Mouse (Mus musculus) frontal cortex, adult (tissue): ENCODE measurements around the gene Acbd4.

ENCODE experiments used
- ATAC-seq: cut with Nextera tagmentation; 2 replicates; pipeline ENCODE4 v1.9.2; 2017; ENCODE audit warnings: mild to moderate bottlenecking, moderate library complexity, mixed read lengths; ENCODE audit not compliant: low TSS enrichment

The Acbd4 gene

GRCm38 (mm10) chr11:103093306-103093705, 8.2 kb upstream of the Acbd4 start:
- no peak for ATAC-seq

DNA sequence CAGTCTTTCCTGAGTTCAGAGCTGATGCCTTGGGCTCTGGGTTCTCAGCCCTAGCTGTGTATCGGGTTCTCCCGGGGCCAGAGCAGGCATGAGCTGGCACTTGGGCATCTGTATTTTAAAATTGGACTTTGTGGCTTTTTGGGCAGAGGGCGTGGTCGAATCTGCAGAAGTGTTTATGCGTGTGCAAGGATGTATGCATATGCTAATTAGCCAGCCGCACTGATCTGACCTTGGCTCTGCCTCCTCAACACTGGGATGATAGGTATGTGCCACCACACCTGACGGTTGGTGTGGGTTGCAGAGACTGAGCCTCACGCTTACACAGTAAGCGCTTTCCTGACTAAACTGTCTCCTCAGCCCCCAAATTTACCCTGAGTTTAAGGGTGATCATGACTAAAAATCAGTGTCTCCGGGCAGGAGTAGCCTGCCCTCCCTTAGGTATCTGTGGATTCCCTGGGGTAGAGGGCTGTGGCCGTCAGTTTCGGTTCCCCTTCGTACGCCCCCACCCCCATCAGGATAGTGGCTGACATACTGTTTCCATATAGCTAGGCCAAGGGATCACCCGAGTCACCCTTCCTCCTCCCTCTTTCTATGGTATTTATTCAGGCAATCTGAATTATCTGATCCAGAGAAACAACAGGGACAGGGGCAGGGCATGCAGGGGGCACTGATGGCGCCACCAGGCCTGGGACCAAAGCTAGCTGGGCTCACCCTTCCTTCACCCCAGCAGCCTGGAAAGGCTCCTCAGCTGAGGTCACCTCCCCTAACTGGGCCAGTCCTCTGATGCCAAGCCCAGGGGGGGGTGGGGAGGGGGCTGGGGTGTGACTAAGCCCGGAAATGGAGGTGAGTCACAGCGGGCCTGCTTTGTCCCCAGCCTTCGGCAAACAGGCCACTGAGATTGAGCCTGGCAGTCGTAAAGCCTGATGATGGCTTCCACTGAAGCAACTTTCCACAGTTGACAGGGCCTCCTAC, 7.3 kb upstream of the Acbd4 start:
- no peak for ATAC-seq

- ATAC-seq = no peak
Measured at GRCm38 (mm10) chr11:103095107-103095670, 6.3 kb upstream of the Acbd4 start.

- no peak for ATAC-seq
Measured at GRCm38 (mm10) chr11:103095801-103096200, 5.7 kb upstream of the Acbd4 start.

- no peak for ATAC-seq
Measured at GRCm38 (mm10) chr11:103096979-103097894, 4.2 kb upstream of the Acbd4 start.

DNA sequence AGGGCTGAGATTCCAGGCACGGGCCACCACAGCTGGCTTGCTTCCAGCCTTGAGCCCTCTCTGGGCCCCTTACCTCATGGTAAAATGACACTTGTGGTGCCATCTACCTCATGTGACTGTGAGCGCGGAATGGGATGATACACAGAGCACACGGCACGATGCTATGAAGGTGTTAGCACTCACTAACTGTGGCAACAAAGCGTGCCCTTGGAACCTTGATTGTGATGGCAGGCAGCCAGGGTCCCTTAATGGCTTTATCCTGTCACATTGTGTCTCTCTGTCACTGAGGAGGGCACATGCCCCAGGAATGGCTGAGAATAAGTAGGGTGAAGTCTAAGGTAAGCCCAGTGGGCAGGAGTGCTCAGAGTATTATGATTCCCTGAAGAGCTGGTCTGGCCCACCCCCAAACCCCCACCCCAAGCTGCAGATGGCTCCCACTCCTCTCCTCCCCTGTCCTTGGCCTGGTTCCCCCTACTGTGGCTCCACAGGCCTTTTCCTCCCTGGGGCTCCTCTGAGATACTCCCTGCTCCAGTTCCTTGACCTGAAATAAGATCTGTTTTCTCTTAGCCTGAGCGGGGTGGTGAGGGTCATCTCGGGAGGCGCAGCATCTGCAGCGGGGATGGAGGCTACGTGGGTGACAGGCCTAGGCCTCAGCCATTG, 2.8 kb upstream of the Acbd4 start:
- ATAC-seq = no peak

DNA sequence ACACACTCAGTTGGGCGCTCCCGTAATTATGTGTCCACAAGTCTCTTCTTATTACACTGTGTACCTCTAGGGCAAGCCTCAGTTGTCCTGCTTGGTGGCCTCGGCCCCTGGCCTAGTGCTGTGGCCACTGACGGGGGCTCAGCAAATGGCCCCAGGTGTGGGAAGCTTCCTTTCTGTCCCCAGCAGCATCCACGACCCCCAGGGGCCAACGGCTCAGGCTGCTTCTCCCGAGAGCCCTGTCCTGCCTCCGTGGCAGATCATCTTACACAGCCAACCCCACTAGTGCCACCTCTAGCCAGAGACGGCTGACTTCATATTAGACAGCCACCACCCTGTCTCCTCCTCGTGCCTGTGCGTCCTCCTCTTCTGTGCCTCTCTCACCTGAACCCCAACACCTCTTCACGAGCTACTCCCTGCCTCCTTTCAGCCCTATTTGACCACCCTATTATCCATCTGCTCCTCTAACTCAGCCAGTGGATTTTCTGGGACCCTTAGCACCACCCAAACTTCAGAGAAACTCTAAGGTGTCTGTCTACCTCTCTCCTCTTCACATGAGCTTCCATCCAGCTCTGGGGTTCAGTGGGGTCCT, 2.0 kb upstream of the Acbd4 start:
- no peak for ATAC-seq

GRCm38 (mm10) chr11:103100361-103100760, 1.1 kb upstream of the Acbd4 start:
- no peak for ATAC-seq

- 0 out of 2 replicates have a peak, but pooled peaks have one; percentile 24 for ATAC-seq
Measured at GRCm38 (mm10) chr11:103101866-103102501, 502 bp downstream of the Acbd4 start.

DNA sequence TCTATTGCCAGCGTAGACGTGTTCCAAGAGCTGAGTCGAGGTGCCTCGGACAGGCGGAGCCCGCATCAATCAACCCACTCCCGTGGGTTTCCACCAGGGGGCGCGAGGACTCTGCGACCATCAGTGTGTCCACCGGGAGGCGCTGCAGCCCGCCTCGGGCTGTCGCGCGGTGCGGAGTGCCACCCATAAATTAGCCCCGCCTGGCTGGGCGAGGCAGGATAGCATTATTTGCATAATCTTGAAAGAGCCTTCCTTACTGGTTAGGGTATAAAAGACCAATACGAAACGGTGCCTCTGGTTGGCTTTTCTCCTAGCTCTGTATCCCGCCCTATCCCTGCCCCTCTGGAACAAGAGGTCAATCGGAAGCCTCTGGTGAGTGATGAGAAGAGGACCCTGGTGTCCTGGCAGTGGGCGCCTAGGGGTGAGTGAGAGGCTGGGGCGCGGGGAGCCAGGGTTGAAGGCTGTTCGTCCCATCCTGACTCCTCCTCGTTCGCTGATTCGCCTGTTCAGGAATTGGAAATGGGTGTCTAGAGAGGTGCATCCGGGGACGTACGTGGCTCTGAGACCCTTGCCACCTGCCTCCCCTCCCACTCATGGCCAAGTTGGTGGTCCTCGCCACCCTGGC, 1.4 kb downstream of the Acbd4 start:
- peak; percentile 85 for ATAC-seq

DNA sequence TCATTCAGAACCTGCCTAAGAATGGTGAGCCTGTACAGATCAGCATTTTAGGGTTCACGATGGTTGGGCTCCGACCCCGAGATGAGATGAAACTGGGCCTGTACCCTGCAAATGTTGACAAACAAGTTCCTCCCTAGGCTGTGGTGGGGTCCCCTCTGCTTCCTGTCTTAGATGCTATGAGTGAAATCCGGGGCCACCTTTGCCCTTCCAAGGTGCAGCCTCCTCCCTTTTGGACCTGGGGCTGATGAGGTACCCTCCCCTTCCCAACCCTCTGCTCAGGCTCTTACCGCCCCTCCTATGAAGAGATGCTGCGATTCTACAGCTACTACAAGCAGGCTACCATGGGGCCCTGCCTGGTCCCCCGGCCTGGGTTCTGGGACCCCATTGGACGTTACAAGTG, 2.1 kb downstream of the Acbd4 start:
- no peak for ATAC-seq

GRCm38 (mm10) chr11:103104469-103104868, 3.0 kb downstream of the Acbd4 start:
- no peak for ATAC-seq

DNA sequence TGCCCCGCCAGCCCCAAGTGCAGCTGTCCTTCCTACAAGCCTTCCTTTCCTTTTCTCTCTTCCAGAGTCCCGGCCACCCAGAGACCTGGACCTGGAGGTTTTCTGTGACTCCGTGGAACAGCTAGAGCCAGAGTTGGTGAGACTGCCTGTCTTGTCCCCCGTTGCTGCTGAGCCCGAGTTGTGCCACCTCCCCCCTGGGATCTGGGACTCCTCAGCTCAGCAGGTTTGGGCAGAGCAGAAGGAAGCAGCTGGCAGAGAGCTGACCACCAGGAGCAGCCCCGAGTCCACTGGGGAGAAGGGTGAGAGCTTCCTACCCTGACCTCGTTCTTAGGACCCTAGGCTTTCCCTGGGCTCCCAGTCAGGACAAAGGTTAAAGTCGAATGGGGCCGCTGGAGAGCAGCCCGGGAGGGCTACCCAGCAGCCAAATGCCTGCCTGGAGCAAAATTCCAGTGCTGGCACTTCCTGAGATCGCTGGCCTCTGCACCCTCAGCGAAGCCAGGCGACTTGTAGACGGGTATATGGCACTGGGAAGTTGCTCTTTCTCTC, 3.8 kb downstream of the Acbd4 start:
- ATAC-seq = no peak

DNA sequence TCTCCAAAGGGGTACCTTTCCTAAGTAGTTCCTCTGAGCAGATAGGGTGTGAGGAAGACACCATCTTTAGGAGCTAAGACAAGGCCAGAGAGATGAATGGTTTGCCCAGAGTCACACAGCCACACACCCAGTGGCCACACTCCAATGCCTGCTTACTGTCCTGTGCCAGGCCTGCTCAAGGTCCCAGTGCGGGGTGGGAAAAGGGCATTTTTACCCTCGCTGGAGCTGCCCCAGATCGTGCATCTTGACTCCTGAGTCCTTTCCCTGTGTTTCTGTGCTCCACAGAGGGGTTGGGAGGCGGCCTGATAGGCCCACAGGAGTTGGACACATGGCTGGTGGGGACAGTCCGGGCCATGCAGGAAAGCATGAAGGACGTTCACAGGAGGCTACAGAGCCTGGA, 4.3 kb downstream of the Acbd4 start:
- no peak for ATAC-seq

- no peak for ATAC-seq
Measured at GRCm38 (mm10) chr11:103106386-103106785, 4.9 kb downstream of the Acbd4 start.

GRCm38 (mm10) chr11:103111301-103111700, 9.8 kb downstream of the Acbd4 start:
- no peak for ATAC-seq

GRCm38 (mm10) chr11:103111881-103112551, 10.5 kb downstream of the Acbd4 start:
- ATAC-seq = no peak

DNA sequence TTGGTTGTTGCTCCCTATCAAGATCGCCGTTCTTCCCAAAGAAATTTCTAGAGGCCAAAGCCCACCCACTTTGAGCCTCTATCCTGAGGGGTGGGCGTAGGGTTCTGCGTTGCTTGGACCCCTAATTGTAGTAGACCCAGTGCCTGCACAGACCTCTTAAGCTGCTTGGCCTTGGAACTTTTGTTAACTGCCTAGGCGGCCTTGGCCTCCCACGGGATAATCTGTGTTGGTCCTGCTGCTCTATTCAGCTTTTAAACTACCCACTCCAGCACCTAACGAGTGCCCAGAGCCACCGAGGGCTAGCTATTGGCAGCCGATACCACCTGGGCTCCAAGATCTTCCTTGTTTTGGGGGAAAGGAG, 11.1 kb downstream of the Acbd4 start:
- ATAC-seq = no peak

DNA sequence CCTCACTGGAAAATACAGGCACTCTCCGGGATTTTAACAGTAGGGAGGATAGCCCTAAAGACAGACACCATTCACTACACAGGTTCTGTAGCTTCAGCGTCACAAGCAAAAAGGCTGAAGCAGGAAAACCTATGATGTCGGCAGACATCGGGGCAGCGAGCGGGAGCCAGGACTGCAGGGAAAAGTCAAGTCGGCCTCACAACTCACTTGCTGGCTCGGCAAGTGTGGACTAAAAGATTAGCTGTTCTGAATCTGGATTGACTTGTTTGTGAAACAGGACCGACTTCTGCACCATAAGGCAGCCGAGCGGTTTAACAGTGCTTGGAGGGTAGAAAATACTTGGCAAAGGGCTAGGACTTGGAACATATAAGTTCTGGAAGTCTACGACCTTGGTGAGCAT, 11.5 kb downstream of the Acbd4 start:
- ATAC-seq = no peak
